Mouse (Mus musculus) retina, adult 2 months (tissue): ENCODE measurements around the gene Krt87.

Source experiments
- DNase-seq: peaks from one replicate; pipeline ENCODE4 v3.0.0-alpha.2; 2012; ENCODE audit warnings: low read depth, low spot score

The Krt87 gene

DNA sequence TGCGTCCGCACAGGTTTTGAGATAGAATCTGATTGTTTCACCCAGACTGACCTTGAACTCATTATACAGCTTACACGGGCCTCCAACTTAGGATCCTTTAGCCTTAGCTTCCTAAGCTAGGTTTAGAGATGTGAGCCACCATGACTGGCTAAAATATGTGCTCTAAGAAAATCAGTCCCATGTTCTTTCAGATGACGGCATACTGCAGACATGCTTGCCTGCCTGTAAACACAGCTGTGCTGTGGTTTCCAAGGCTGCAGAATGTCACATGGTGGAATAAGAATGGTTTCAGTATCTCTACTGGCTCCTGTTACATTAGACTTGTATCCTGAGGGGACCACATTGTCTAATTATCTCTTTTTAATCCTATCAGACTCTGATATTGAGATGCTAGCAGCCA is 19.7 kb downstream of the Krt87 start:
- no peak for DNase-seq

DNA sequence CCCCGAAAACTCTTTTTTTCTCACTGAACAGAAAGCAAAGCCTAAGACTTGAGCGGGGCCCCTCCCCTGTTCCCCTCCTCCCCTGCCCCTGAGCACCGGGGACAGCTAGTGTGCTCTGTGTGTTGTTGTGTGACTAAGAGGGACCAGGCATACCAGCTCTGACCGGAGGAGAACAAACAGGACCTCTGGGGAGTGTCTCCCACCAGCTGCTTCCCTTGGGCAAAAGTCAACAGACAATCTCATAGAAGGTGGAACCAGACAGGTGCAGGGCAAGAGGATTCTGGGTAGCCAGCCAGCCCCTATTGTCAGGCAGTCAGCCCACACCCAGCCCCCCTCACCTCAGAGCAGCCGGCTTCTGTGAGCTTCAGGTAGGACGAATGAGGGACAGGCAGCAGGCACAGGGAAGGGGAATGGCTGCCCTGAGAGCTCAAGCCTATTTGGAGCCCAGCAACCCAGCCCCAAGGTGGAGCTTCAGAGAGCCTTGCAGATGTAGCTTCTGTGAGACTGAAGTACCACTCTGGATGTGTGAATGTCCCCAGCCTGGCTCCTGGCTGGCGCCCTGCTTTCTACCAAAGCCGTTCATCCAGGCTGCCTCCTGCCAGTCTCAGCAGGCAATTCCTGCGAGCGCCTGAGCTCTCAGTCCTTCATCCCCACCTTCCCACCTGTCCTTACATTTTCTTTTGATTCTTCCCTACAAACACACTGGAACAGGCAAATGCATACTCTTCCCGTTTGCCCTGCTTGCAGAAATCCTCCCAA is 23.6 kb downstream of the Krt87 start:
- no peak for DNase-seq

DNA sequence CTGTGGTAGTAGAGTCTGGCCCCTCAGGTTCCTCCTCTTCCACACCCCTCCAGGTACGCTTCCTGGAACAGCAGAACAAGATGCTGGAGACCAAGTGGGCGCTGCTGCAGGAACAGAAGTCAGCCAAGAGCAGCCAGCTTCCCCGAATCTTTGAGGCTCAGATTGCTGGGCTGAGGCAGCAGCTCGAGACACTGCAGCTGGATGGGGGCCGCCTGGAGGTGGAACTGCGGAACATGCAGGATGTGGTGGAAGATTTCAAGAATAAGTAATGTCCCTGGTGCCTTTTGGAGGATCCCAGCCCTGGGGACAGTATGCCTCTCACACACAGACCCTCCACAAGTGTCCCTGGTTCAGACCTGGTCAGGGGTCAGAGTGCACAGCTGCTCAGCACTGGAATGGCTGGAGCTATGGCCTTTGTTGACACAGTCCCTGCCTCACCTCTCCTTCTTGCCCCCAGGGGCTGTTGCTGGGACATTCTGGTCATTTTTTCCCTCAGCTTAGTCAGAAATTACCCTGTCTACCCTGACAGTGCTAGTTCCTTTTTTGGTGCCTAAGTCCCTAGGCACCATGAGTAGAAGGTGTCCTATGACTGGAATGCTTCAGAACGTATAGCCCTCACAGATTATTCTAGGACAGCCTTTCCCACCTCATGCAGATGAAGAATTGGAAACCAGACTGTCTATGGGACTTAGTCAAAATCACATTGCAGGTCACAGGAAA is 24.5 kb downstream of the Krt87 start:
- no peak for DNase-seq

DNA sequence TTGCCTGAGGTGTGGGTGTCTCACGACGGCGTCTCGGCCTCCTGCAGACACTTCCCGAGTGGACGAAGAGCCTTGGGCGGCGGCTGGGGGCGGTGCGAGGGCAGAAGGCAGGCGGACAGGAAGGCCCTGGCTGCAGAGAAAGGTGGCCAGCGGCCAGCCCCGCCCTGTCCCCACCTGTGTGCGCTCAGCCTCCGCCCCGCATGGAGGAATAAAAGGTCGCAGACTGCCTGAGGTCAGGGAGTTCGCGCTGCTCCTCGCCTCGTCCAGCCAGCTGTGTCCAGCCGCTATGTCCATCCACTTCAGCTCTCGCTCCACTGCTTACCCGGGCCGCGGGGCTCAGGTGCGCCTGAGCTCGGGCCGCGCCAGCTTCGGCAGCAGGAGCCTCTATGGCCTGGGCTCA is 26.4 kb downstream of the Krt87 start:
- no peak for DNase-seq

DNA sequence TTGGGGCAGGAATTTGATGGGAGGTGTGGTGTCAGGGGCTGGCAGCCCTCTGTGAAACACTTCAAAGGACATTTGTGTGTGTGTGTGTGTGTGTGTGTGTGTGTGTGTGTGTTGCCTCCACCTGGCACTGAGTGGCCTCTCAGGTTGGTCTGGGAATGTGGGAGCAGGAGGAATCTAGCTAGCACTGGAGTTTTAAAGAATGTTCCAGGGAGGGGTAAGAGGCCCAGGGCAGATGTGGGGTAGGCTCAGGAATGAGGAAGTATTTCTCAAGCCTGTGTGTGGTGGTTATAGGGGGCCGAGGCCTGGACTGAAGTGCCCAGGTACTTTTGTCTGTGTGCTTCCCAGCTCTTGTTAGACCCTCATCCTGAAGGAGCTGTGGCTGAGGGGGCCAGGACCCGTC is 27.8 kb downstream of the Krt87 start, which contains the start of gene Krt7:
Krt7 (plus strand) TSS at position 269 of the 400 bp plus-strand sequence.
- no peak for DNase-seq

DNA sequence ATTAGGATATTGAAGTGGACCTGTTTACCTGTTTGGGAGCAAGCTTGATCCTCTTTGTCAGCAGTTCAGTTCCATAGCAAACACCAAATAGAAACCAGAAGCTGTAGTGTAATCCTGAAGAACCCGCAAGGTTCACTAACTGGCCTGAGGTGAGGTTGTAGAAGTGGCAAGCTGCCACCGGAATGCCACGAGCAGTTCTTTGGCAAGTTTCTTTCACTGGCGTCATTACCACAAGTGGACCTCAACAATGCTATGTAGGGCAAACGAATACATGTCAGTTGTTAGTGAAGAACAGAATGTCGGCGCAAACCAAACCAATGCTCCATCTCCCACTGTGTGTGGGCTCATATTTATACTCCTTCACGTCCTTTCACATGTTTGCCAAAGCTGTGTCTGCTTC is 40.3 kb downstream of the Krt87 start:
- DNase-seq, result no peak

DNA sequence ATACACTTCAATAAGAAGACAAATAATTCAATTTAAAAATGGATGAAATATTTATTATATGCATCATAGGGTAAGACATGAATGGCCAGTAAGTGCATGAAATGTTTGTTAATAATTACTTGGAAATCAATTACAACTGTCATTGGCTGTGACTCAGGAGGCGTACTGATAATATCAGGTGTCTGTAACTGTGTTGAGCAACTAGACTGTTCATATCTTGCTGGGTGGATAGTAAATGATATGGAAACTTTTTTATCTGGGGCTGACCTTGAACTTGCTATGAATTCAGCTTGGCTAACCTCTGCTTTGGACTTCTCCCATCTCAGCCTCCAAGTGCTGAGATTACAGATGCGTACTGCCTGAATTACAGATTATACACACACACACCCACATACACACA is 40.9 kb downstream of the Krt87 start:
- DNase-seq, result no peak

DNA sequence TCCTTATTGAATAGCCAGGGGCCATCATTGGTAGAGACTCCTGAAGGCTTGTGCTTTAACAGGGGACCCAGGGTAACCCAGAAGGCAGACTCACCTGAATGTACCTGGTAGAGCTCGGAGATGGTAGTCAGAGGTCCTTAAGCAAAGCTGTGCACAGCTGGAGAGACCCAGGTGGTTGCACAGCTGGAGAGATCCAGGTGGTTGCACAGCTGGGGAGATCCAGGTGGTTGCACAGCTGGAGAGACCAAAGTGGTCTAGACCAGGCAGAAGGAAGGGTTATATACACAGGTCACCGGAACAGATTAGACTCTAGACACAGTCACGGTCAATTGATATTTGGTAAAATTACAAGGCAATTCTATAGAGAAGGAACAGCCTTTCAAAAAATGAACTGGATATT is 41.7 kb downstream of the Krt87 start:
- DNase-seq, result no peak

DNA sequence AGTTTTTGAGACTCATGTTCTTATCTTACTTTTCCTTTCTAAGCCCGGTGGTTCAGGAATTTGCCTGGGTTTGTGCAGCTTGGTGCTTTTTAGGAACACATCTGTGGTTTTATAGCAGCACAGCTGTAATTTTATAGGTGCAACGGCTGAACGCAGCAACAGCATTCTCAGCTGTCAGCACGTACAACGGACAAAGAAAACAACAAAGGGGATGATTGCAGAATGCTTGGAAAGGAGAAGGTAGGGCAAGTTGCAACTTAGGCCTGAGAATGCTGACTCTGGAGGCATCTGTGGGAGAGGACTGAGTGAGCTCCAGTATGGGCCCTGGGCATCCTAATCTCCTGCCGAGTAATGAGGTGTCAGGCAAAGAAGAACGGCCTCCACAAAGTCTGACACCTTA is 42.1 kb downstream of the Krt87 start:
- DNase-seq, result no peak

DNA sequence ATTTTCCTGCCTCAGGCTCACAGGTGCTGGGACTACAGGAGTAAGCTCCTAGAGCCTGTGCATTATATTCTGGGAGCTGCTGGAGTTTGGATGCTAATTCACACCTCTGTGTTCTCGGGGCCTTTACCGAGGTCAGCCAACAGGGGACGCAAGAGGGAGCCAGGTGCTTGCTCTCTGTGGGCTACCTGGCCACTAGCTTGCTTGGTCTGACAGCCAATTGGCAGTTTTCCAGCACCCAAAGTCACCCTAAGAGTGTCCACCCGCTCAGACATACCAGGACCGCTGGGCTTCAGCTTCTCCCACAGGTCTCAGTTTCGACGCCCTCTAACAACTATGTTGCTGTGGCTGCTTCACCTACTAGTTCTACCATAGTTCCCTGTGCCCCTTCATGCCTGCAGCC is 43.7 kb downstream of the Krt87 start:
- no peak for DNase-seq

DNA sequence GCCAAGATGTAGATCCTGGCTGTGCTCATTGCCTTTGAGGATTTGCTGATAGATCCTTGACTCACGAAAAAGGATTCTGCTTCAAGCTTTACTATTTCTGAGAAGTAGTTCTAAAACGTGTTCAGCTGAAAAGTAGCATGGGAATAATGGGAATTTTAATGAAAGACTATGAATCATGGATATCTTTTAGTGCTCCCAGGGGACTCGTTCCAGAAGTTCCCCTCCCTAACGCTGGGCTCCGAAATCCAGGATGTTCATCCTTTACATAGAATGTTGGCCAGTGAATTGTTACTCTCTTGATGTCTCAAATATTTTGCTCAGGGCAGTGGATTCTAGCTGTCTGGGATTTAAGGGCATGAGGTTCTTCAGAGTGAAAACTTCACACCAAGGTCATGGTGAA is 46.4 kb downstream of the Krt87 start:
- no peak for DNase-seq

DNA sequence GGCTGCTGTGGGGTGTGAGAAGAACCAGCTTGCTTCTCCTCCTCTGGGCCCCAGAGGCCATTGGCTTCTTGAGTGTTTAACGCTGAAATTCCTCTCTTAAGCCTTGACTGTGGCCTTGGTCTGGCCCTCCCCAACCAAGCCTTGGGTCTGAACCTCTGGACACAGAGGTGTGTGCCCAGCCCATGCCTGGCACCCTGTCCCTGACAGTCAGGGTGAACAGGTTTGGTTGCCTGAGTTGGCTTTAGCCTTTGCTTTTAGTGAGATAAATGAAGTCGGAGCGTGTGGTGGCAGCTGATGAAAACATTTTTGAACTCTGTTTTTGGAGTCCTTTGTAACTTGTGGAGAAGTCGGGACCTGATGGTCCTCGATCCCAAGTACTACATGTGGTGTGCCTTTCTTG is 48.4 kb downstream of the Krt87 start:
- DNase-seq, result no peak

DNA sequence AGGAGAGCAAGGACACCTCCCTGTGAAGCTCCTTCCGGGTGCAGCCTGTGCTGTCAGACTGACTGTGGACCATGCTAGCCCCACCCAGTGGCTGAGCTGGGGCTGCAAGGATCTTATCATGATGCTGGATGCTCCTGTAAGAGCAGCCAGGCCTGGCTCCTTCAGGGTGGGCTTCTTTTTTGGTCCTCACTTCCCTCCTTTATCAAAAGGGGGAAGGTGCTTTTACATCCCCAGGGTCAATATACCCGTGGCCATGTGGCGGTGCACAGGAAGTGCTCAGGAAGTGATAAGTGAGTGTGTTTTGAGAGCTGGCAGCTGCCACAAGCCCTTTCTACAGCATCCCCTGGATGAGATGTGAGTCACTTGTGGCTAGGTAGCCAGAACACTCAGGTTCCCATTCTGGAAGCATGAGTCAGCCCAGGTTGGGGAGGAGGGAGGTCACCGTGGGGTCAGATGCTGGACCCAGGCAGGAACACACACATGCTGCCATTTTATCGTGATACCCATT is 50.5 kb downstream of the Krt87 start:
- no peak for DNase-seq

DNA sequence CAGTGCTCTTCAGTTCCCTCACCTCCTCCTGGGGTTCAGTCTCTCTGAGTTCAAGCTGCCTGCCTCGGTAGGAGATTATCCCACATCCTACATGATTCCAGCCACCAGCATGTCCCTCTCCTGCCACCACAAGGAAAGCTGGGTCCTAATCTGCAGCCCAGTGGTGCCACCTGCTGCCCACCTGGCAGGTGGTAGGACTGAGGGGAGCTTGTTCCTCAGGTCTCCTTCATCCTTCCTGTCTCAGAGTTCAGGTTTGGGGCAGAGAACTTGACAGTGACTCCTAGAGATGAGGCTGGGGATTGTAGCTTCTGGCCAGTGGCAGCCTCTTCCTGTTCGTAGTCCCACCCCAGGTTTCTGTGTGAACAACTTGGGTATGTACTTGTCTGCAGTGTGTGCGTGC is 51.4 kb downstream of the Krt87 start:
- no peak for DNase-seq

DNA sequence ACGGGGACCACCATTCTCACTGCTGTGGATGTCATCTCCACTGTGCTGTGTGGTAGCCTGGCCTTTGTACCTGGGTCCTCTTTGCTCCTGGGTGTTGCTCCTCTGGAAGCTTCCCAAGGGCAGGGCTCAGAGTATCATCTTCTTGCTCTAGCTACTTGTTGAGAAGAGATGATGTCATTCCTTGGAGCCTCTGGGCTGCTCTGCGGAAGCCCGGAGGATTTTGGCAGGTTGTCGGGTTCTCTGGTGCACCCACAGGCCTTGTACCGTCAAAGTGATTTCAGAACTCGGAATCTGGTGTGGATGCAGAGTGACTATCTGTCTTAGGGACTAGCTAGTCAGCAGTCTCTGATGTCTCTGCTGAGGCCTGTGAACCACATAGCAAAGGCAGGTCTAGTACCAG is 53.5 kb downstream of the Krt87 start:
- DNase-seq, result no peak

DNA sequence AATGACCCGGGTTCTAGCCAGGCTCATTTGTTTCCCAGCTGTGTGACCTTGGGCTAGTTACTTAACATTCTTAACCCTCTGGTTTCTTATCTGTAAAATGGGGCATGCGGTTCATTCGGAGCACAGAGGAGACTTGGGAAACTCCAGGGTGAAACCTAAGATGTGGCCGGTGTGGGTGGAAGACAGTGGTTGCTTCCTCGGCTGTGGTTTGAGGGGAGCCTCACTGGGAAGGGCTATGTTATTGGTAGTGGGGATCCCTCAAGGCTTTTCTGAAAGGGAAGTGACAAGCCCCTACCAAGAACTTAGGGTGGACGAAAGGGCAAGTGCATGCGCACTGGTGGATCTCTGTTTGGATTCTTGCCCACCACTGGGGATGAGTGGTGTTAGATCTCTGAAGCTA is 54.0 kb downstream of the Krt87 start:
- no peak for DNase-seq

DNA sequence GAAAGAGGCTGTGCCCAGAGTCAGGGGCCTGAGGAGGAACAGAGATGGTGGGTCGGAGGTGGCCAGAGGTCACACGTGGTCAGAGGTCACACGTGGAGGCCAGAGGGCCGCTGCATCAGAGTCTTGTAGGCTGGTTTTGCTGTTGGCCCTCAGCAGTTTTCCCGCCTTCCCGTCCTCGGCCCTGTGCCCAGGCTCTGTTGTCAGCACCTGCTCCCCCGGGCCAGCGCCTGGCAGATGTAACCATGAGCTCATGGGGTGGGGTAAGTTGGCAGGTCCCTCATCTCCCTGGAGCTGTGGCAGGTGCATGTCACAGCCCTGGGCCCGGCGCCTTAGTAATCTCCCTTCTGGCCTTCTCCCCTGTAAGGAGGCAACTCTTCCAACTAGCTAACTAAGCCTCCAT is 55.8 kb downstream of the Krt87 start:
- no peak for DNase-seq

DNA sequence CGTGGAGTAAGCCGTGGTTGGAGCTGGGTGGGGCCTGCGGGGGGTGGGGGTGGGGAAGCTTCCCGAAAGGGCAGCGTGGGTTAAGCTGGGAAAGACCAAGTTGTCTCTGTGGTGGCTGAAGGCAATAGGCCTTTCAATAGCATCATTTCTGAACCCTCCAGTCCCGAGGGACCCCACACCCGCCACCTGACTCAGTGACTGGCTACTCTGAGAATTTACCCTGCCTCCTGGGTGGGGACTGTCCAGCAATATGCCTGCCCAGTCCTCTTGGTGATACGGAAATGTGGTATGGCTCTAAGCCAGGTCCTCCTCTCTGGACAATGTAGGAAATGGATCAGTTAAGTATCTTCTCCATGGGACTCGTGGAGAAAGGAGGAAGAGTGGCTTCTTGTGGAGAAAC is 56.8 kb downstream of the Krt87 start:
- no peak for DNase-seq
